Mouse (Mus musculus): ENCODE results near the gene Erich2. TPM values are rescaled to one million over a fixed set of nuclear protein-coding genes. Genes with fewer than 3 reads are reported as not detected.

Gene Erich2
- polyA plus RNA-seq, 1 experiment from 2014 or later = 0.59 TPM

Other genes with a start within 250 kb of the Erich2 start
- gene Sp5, start 33.9 kb upstream of the Erich2 start, polyA plus RNA-seq (2016; fragmentation: Nextera tagmentation; extraction: Ambion mirVana) = 2.2 and 3.1 TPM in 2 replicates
- gene Gad1, start 44.3 kb downstream of the Erich2 start, polyA plus RNA-seq (2016; fragmentation: Nextera tagmentation; extraction: Ambion mirVana) = 0.30 and 0.40 TPM in 2 replicates
- 173 TPM in 2 replicates for gene Gorasp2, start 152.8 kb downstream of the Erich2 start, polyA plus RNA-seq (2016; fragmentation: Nextera tagmentation; extraction: Ambion mirVana)
- gene Gm26558, start 153.3 kb downstream of the Erich2 start, polyA plus RNA-seq (2016; fragmentation: Nextera tagmentation; extraction: Ambion mirVana) = 3.4 and 4.6 TPM in 2 replicates

Measured in limb, embryonic 10.5 days (tissue).